Mouse (Mus musculus): ENCODE measurements at regions not wholly inside any gene's neighbourhood (a gene's known extent, or its start where the extent isn't known, plus 50 kb on each side); places are given as distances from the start of the nearest gene placed in this dataset.

GRCm38 (mm10) chr9:9606322-9606721, 367.4 kb upstream of the Arhgap42 start:
- TF ChIP-seq CTCF (IDR thresholded peaks at IDR 0.05; ENCODE audit: low read depth) (no peak), EP300 (IDR thresholded peaks at IDR 0.05; ENCODE audit: low read depth) (no peak)
- 70% methylated on average over 1 of the region's 1 CpGs for WGBS (ENCODE audit: insufficient replicate concordance)

GRCm38 (mm10) chr9:9591263-9591662, 352.4 kb upstream of the Arhgap42 start:
- ATAC-seq (no peak), DNase-seq (no peak)
- H3K9ac ChIP-seq (replicated peaks): no peak overlapping the region
- no peak overlapping the region for H3K4me2 ChIP-seq (ENCODE audit: low read depth, low read length)
- TF ChIP-seq EP300 (IDR thresholded peaks at IDR 0.05; ENCODE audit: low read depth) (no peak), CTCF (IDR thresholded peaks at IDR 0.05; ENCODE audit: low read depth) (no peak)
- no peaks in the 10 kb centered on the region for H3K4me1 ChIP-seq (ENCODE audit: insufficient read depth)
- H3K27me3 ChIP-seq (ENCODE audit: insufficient read depth, low read length): no peaks in the 10 kb centered on the region
- no peaks in the 10 kb centered on the region for H3K36me3 ChIP-seq (replicated peaks; ENCODE audit: insufficient read depth, low read length)
- no peaks in the 10 kb centered on the region for H3K9me3 ChIP-seq (ENCODE audit: low read length)
- H3K4me3 ChIP-seq (ENCODE audit: low read depth, low read length): no peak overlapping the region
- no peak overlapping the region for H3K27ac ChIP-seq (ENCODE audit: low read depth)

More at GRCm38 (mm10) chr9:9606322-9606721, 367.4 kb upstream of the Arhgap42 start:
- Histone ChIP-seq H3K9me3 (ENCODE audit: low read length) (no peaks in the 10 kb centered on the region), H3K4me2 (ENCODE audit: low read depth, low read length) (no peak overlapping the region), H3K36me3 (replicated peaks; ENCODE audit: insufficient read depth, low read length) (no peaks in the 10 kb centered on the region), H3K27me3 (ENCODE audit: insufficient read depth, low read length) (no peaks in the 10 kb centered on the region), H3K4me1 (ENCODE audit: insufficient read depth) (no peaks in the 10 kb centered on the region), H3K4me3 (ENCODE audit: low read depth, low read length) (no peak overlapping the region), H3K9ac (replicated peaks) (no peak overlapping the region), H3K27ac (ENCODE audit: low read depth) (no peak overlapping the region)
- ATAC-seq (no peak), DNase-seq (no peak)

DNA sequence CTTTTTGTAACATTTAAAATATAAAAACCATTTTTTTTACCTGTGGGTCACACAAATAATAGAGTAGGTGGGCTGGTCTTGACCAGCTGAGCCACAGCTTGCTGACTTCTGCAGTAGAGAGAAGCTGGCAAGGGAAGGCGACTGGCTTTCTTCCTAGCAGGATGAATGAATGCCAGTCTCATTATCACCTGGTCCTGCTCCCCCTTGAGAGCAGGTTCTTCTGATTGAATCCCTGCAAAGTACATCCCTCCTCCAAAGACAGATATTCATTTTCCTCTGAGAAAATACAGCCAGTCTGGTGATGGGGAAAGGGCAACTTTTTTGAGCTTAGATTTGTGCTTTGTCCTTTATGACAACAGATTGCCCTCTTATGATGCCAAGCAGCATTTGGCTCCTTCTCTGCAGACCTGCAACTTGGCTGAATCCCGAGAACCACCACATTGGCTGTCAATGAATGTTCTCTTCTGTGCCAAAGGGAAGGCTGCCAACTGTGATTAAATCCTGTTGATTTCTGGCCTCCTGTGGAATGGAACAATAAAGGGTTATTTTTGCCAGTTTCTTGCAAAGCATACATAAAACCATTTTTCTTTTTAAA, 344.2 kb upstream of the Arhgap42 start:
- Histone ChIP-seq H3K27me3 (ENCODE audit: insufficient read depth, low read length) (no peaks in the 10 kb centered on the region), H3K4me1 (ENCODE audit: insufficient read depth) (no peaks in the 10 kb centered on the region), H3K27ac (ENCODE audit: low read depth) (no peak overlapping the region), H3K9ac (replicated peaks) (no peak overlapping the region), H3K4me2 (ENCODE audit: low read depth, low read length) (no peak overlapping the region), H3K9me3 (ENCODE audit: low read length) (no peaks in the 10 kb centered on the region), H3K4me3 (ENCODE audit: low read depth, low read length) (no peak overlapping the region), H3K36me3 (replicated peaks; ENCODE audit: insufficient read depth, low read length) (no peaks in the 10 kb centered on the region)
- no peak for TF ChIP-seq CTCF (IDR thresholded peaks at IDR 0.05; ENCODE audit: low read depth)
- TF ChIP-seq EP300 (IDR thresholded peaks at IDR 0.05; ENCODE audit: low read depth): no peak
- DNase-seq (no peak), ATAC-seq (no peak)
- 62% methylated on average over 2 of the region's 2 CpGs for WGBS (ENCODE audit: insufficient replicate concordance)

GRCm38 (mm10) chr9:9582301-9583010, 343.6 kb upstream of the Arhgap42 start:
- TF ChIP-seq CTCF (IDR thresholded peaks at IDR 0.05; ENCODE audit: low read depth) (no peak), EP300 (IDR thresholded peaks at IDR 0.05; ENCODE audit: low read depth) (no peak)
- 74% methylated on average over 3 of the region's 3 CpGs for WGBS (ENCODE audit: insufficient replicate concordance)
- H3K4me1 ChIP-seq (ENCODE audit: insufficient read depth): no peaks in the 10 kb centered on the region
- ATAC-seq (no peak), DNase-seq (no peak)
- H3K36me3 ChIP-seq (replicated peaks; ENCODE audit: insufficient read depth, low read length): no peaks in the 10 kb centered on the region
- no peaks in the 10 kb centered on the region for H3K9me3 ChIP-seq (ENCODE audit: low read length)
- H3K4me2 ChIP-seq (ENCODE audit: low read depth, low read length): no peak overlapping the region
- H3K9ac ChIP-seq (replicated peaks): no peak overlapping the region
- H3K27me3 ChIP-seq (ENCODE audit: insufficient read depth, low read length): no peaks in the 10 kb centered on the region
- H3K4me3 ChIP-seq (ENCODE audit: low read depth, low read length): no peak overlapping the region
- H3K27ac ChIP-seq (ENCODE audit: low read depth): no peak overlapping the region

GRCm38 (mm10) chr9:9568040-9568649, 329.2 kb upstream of the Arhgap42 start:
- no peak for DNase-seq
- Histone ChIP-seq H3K36me3 (replicated peaks; ENCODE audit: insufficient read depth, low read length) (no peaks in the 10 kb centered on the region), H3K4me2 (ENCODE audit: low read depth, low read length) (no peak overlapping the region), H3K4me3 (ENCODE audit: low read depth, low read length) (no peak overlapping the region), H3K9ac (replicated peaks) (no peak overlapping the region), H3K27ac (ENCODE audit: low read depth) (no peak overlapping the region), H3K4me1 (ENCODE audit: insufficient read depth) (no peaks in the 10 kb centered on the region), H3K27me3 (ENCODE audit: insufficient read depth, low read length) (no peaks in the 10 kb centered on the region), H3K9me3 (ENCODE audit: low read length) (no peaks in the 10 kb centered on the region)
- WGBS (ENCODE audit: insufficient replicate concordance): 77% methylated on average over 5 of the region's 5 CpGs
- ATAC-seq: no peak
- TF ChIP-seq EP300 (IDR thresholded peaks at IDR 0.05; ENCODE audit: low read depth) (no peak), CTCF (IDR thresholded peaks at IDR 0.05; ENCODE audit: low read depth) (no peak)

DNA sequence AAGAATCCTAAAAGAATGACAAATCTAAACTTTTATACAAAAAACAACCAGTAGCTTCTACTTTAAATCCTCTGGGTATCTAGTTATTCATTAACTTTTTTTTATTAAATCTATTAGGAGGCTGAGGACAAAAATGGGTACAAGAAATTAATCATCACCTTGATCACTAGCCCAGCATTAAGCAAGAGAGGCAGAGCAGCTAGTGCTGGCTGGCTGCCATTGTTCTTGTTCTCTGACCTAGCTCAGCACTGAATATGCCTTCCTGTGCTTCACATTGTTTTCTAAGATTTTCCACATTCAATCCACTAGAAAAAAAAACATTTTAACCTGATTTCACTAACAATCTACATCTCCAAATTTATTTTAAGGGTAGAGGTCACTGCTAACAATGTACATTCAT, 325.6 kb upstream of the Arhgap42 start:
- TF ChIP-seq CTCF (IDR thresholded peaks at IDR 0.05; ENCODE audit: low read depth): no peak
- TF ChIP-seq EP300 (IDR thresholded peaks at IDR 0.05; ENCODE audit: low read depth): no peak
- ATAC-seq: no peak
- Histone ChIP-seq H3K27me3 (ENCODE audit: insufficient read depth, low read length) (no peaks in the 10 kb centered on the region), H3K4me1 (ENCODE audit: insufficient read depth) (no peaks in the 10 kb centered on the region), H3K9me3 (ENCODE audit: low read length) (no peaks in the 10 kb centered on the region), H3K4me3 (ENCODE audit: low read depth, low read length) (no peak overlapping the region), H3K4me2 (ENCODE audit: low read depth, low read length) (no peak overlapping the region), H3K9ac (replicated peaks) (no peak overlapping the region), H3K27ac (ENCODE audit: low read depth) (no peak overlapping the region), H3K36me3 (replicated peaks; ENCODE audit: insufficient read depth, low read length) (no peaks in the 10 kb centered on the region)
- DNase-seq: no peak

All from liver, postnatal 0 days (tissue).